ENCODE assay signal across 7 mouse cellular contexts in genomic region chr5:66200044-66200443, GRCm38 (mm10). TPM values are rescaled to one million over a fixed set of nuclear protein-coding genes. Genes with fewer than 3 reads are reported as not detected.
DNase-seq lines count a peak whose midpoint lies in the region; ATAC-seq and TF ChIP-seq lines count a peak whose summit lies in the region.

No protein-coding gene starts in this region.

- no peak overlapping the region for H3K4me2 ChIP-seq in forebrain, postnatal 0 days (ENCODE audit: low read depth)

- TF ChIP-seq CTCF in forebrain, postnatal 0 days (IDR thresholded peaks at IDR 0.05; ENCODE audit: low read depth) = no peak

- 74% methylated on average over 10 of the region's 10 CpGs for WGBS in forebrain, postnatal 0 days

- H3K36me3 ChIP-seq in forebrain, postnatal 0 days (ENCODE audit: insufficient read depth) = no peaks in the 10 kb centered on the region

- H3K9me3 ChIP-seq in forebrain, postnatal 0 days (ENCODE audit: low read length) = no peaks in the 10 kb centered on the region

- H3K9ac ChIP-seq in forebrain, postnatal 0 days = no peak overlapping the region

- H3K27me3 ChIP-seq in forebrain, postnatal 0 days (ENCODE audit: insufficient read depth, low read length) = no peaks in the 10 kb centered on the region

- no peak overlapping the region for H3K4me3 ChIP-seq in forebrain, postnatal 0 days (ENCODE audit: low read depth, low read length)

- ATAC-seq in neutrophil, adult 5-6 weeks (ENCODE audit: extremely low read depth, insufficient number of reproducible peaks, low FRiP score, poor library complexity, severe bottlenecking) = peak; percentile 48; the same call in 1 of the 2 replicates
- ATAC-seq in forebrain, postnatal 0 days = no peak

- no peaks in the 10 kb centered on the region for H3K4me1 ChIP-seq in forebrain, postnatal 0 days (ENCODE audit: insufficient read depth)

- H3K27ac ChIP-seq in forebrain, postnatal 0 days (ENCODE audit: low read depth, low read length) = no peak overlapping the region

- DNase-seq in CD4-positive, CD25-positive, alpha-beta regulatory T cell, adult 2 months (ENCODE audit: low read depth, low spot score) = peak; percentile 78
- DNase-seq in Muller cell, postnatal 12 days (ENCODE audit: inconsistent ontology term) = peak; percentile 84
- peak; percentile 88 for DNase-seq in induced T-regulatory cell, adult 2 months (ENCODE audit: low read depth)
- DNase-seq in forebrain, postnatal 0 days = no peak
- DNase-seq in kidney, adult 18-20 months = no peak
- no peak for DNase-seq in retina, postnatal 1 day

RNA-seq across cellular contexts. Expression of gene Rbm47, which starts 27.1 kb away (rescaled TPM):
- 24.1 and 25.5 TPM in 2 replicates for total RNA-seq in neutrophil, adult 5-6 weeks (2017)
- 1.2 and 2.7 TPM in 2 replicates for total RNA-seq in forebrain, postnatal 0 days (2014; rRNA removed)
- polyA plus RNA-seq in forebrain, postnatal 0 days (2015; fragmentation: Nextera tagmentation; extraction: Ambion mirVana) = 2.3 and 3.3 TPM in 2 replicates

RNA-seq across cellular contexts. Expression of gene Nsun7, which starts 59.7 kb away (rescaled TPM):
- total RNA-seq in neutrophil, adult 5-6 weeks (2017) = not detected in 2 replicates
- 4.3 and 5.2 TPM in 2 replicates for total RNA-seq in forebrain, postnatal 0 days (2014; rRNA removed)
- polyA plus RNA-seq in forebrain, postnatal 0 days (2015; fragmentation: Nextera tagmentation; extraction: Ambion mirVana) = 1.8 and 3.1 TPM in 2 replicates

Comparison
In these comparisons a context has a peak if more than half of its experiments do, and no peak if none do; other contexts are left out.
1. DNase-seq: peak in CD4-positive, CD25-positive, alpha-beta regulatory T cell, adult 2 months (single experiment), Muller cell, postnatal 12 days (single experiment) and induced T-regulatory cell, adult 2 months (single experiment); none in forebrain, postnatal 0 days (single experiment), kidney, adult 18-20 months (single experiment) and retina, postnatal 1 day (single experiment).